ENCODE assay signal across 18 mouse cellular contexts in the genomic region with DNA sequence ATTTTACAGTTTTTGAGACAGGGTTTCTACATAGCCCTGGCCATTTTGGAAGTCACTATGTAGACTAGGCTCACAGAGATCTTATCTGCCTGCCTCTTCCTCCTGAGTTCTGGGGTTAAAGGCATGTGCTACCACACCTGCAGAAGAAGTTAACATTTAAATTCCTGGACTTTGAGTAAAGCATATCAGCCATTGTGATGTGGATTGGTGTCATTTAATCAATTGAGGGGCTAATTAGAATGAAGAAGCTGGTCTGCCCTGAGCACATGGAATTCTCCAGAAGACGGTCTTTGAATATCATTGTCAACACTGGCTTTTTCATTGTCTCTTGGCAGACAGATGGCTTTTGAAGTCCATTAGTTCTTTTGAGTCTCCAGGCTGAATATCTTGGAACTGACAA. TPM values are rescaled to one million over a fixed set of nuclear protein-coding genes. Genes with fewer than 3 reads are reported as not detected.
"Had no signal": no experiment of that assay in that cellular context is flagged by ENCODE, and none has a peak within 500 bp of the region (broad histone marks: within the 10 kb centered on the region; RNA-seq: fewer than 3 reads in every experiment).

No protein-coding gene starts in this region.

- DNase-seq: lung, adult 18-20 months; lung, embryonic 14.5 days; lung, postnatal 10 days; lung, postnatal 4 days; midbrain, embryonic 14.5 days; right cerebral cortex, postnatal 14 days; right cerebral cortex, postnatal 4 days; spleen, adult 18-20 months; thymus, adult 18-20 months; thymus, postnatal 14 days; thymus, postnatal 36 days had no signal

- H3K4me3 ChIP-seq: midbrain, embryonic 10.5 days; midbrain, embryonic 12.5 days; myocyte; neural tube, embryonic 13.5 days; neural tube, embryonic 15.5 days had no signal

- ATAC-seq: midbrain, embryonic 16.5 days had no signal

- H3K4me1 ChIP-seq: midbrain, embryonic 10.5 days; midbrain, embryonic 12.5 days; neural tube, embryonic 13.5 days; neural tube, embryonic 15.5 days had no signal

- H3K9ac ChIP-seq: lung, embryonic 14.5 days; midbrain, embryonic 12.5 days; neural tube, embryonic 13.5 days; neural tube, embryonic 15.5 days had no signal

- H3K36me3 ChIP-seq: midbrain, embryonic 10.5 days; midbrain, embryonic 12.5 days; neural tube, embryonic 13.5 days; neural tube, embryonic 15.5 days had no signal

- H3K27me3 ChIP-seq: midbrain, embryonic 12.5 days; neural tube, embryonic 13.5 days; neural tube, embryonic 15.5 days had no signal

- H3K27ac ChIP-seq: midbrain, embryonic 10.5 days; midbrain, embryonic 12.5 days; neural tube, embryonic 13.5 days; neural tube, embryonic 15.5 days had no signal

- H3K9me3 ChIP-seq: midbrain, embryonic 10.5 days; midbrain, embryonic 12.5 days; neural tube, embryonic 13.5 days; neural tube, embryonic 15.5 days had no signal

- H3K4me2 ChIP-seq: lung, embryonic 14.5 days; midbrain, embryonic 12.5 days; neural tube, embryonic 13.5 days; neural tube, embryonic 15.5 days had no signal

RNA-seq across cellular contexts. Expression of gene Rab39, which starts 25.2 kb away (rescaled TPM):
- total RNA-seq: megakaryocyte-erythroid progenitor cell, adult 5-6 weeks had no signal
- polyA plus RNA-seq: myocyte had no signal
